ENCODE assay signal across 13 mouse cellular contexts in the genomic region with DNA sequence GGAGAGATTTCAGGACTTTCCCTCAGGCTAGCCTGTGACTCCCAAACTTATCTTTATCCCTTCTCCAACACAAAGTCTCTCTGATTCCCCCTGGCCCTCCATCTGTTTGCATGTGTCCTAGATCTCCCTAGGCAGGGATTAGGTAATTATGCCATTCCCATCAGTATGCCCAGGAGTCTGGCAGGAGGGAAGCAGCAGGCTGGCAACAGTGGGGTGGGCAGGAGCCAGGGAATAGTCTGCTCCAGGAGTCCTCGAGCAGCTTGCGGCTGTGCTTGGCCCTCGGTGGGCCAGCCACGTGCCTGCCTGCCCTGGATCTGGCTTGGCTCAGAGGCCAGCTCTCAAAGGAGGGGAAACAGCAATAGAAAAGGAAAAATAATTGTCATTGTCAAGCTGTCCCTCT. TPM values are rescaled to one million over a fixed set of nuclear protein-coding genes. Genes with fewer than 3 reads are reported as not detected.
A peak's percentile ranks its signal among the peaks of the same experiment; 100 is the strongest.
DNase-seq lines count a peak whose midpoint lies in the region; ATAC-seq and TF ChIP-seq lines count a peak whose summit lies in the region.
"Had no signal": no experiment of that assay in that cellular context is flagged by ENCODE, and none has a peak within 500 bp of the region (broad histone marks: within the 10 kb centered on the region; RNA-seq: fewer than 3 reads in every experiment).

No protein-coding gene starts in this region.

- WGBS in forebrain, embryonic 16.5 days: 22% methylated on average over 4 of the region's 4 CpGs

- no peaks in the 10 kb centered on the region for H3K27me3 ChIP-seq in forebrain, embryonic 16.5 days (replicated peaks; ENCODE audit: control insufficient read depth, insufficient read depth, low read length)
- H3K27me3 ChIP-seq: stomach, embryonic 15.5 days had no signal

- no peaks in the 10 kb centered on the region for H3K9me3 ChIP-seq in forebrain, embryonic 16.5 days (ENCODE audit: control insufficient read depth, low read length)
- H3K9me3 ChIP-seq: stomach, embryonic 15.5 days had no signal

- intact Hi-C loops in gastrocnemius, postnatal 14 days (cut with DNase I; ENCODE audit: low total_unique reads): no loop called here
- intact Hi-C loops in gastrocnemius, postnatal 36 days (cut with DNase I): no loop called here
- intact Hi-C loops in left cerebral cortex, adult 2 months (cut with DNase I): no loop called here

- no peak overlapping the region for H3K4me3 ChIP-seq in forebrain, embryonic 16.5 days (replicated peaks; ENCODE audit: low read length)
- H3K4me3 ChIP-seq in left cerebral cortex, adult 2 months: no peak overlapping the region
- H3K4me3 ChIP-seq: myocyte; stomach, embryonic 15.5 days had no signal

- DNase-seq in gastrocnemius, postnatal 14 days: peak; percentile 10
- no peak for DNase-seq in gastrocnemius, postnatal 36 days
- peak; percentile 13 for DNase-seq in left cerebral cortex, adult 2 months (ENCODE audit: extremely low spot score in 1 of 2, low spot score in 2 of 2)
- DNase-seq in right cerebral cortex, postnatal 10 days (ENCODE audit: low spot score in 2 of 2): peak; percentile 58 to 69
- DNase-seq in lung, postnatal 25 days (ENCODE audit: low spot score): no peak
- no peak for DNase-seq in kidney, postnatal 25 days
- DNase-seq in thymus, postnatal 25 days: no peak

- H3K36me3 ChIP-seq in forebrain, embryonic 16.5 days (ENCODE audit: control insufficient read depth, insufficient read depth): no peaks in the 10 kb centered on the region
- H3K36me3 ChIP-seq: stomach, embryonic 15.5 days had no signal

- H3K4me1 ChIP-seq in forebrain, embryonic 16.5 days (replicated peaks; ENCODE audit: control insufficient read depth, insufficient read depth, low read length): peaks cover 3% of the 10 kb centered on the region; the same call in 1 of the 2 replicates
- H3K4me1 ChIP-seq: stomach, embryonic 15.5 days had no signal

- no peak overlapping the region for H3K27ac ChIP-seq in forebrain, embryonic 16.5 days (ENCODE audit: low read length)
- H3K27ac ChIP-seq in left cerebral cortex, adult 2 months: no peak overlapping the region
- H3K27ac ChIP-seq: kidney, postnatal 0 days; liver, embryonic 14.5 days; stomach, embryonic 15.5 days had no signal

- H3K9ac ChIP-seq in forebrain, embryonic 16.5 days (replicated peaks; ENCODE audit: low read depth, low read length): no peak overlapping the region
- H3K9ac ChIP-seq: liver, embryonic 14.5 days; stomach, embryonic 15.5 days had no signal

- H3K4me2 ChIP-seq in forebrain, embryonic 16.5 days (ENCODE audit: low read length): no peak overlapping the region
- H3K4me2 ChIP-seq: stomach, embryonic 15.5 days had no signal

- peak; percentile 98 for ATAC-seq in forebrain, embryonic 16.5 days

- no peak for TF ChIP-seq CTCF in left cerebral cortex, adult 2 months (IDR thresholded peaks at IDR 0.05)

RNA-seq across cellular contexts. Expression of a gene that starts 16.8 kb away (rescaled TPM):
- total RNA-seq in gastrocnemius, postnatal 14 days (2021): not detected
- total RNA-seq in gastrocnemius, postnatal 36 days (2021): not detected
- 4.2 and 5.4 TPM in 2 replicates for polyA plus RNA-seq in forebrain, embryonic 16.5 days (2015; fragmentation: Nextera tagmentation; extraction: Ambion mirVana)
- total RNA-seq in left cerebral cortex, adult 2 months (2021): under 1 TPM; 0.27 to 0.30 TPM
- total RNA-seq: gastrocnemius, postnatal 4 days had no signal
- polyA plus RNA-seq: kidney, postnatal 0 days; liver, embryonic 14.5 days; myocyte had no signal

RNA-seq across cellular contexts. Expression of a gene that starts 49.0 kb away (rescaled TPM):
- total RNA-seq in gastrocnemius, postnatal 14 days (2021): not detected
- total RNA-seq in gastrocnemius, postnatal 36 days (2021): not detected
- polyA plus RNA-seq in forebrain, embryonic 16.5 days (2015; fragmentation: Nextera tagmentation; extraction: Ambion mirVana): not detected in 2 replicates
- total RNA-seq in left cerebral cortex, adult 2 months (2021): not detected
- total RNA-seq: gastrocnemius, postnatal 4 days had no signal
- polyA plus RNA-seq: kidney, postnatal 0 days; liver, embryonic 14.5 days; myocyte; stomach, embryonic 15.5 days had no signal

RNA-seq across cellular contexts. Expression of a gene that starts 59.5 kb away (rescaled TPM):
- total RNA-seq in gastrocnemius, postnatal 14 days (2021): under 1 TPM; 0.53 to 0.55 TPM
- total RNA-seq in gastrocnemius, postnatal 36 days (2021): under 1 TPM; 0.47 to 0.97 TPM
- polyA plus RNA-seq in forebrain, embryonic 16.5 days (2015; fragmentation: Nextera tagmentation; extraction: Ambion mirVana): not detected in 2 replicates
- 1 to 10 TPM in 1 of 2 experiments, under 1 TPM in 1; 0.96 to 2.2 TPM for total RNA-seq in left cerebral cortex, adult 2 months (2021)
- polyA plus RNA-seq: myocyte had no signal

Comparison
In these comparisons a context has a peak if more than half of its experiments do, and no peak if none do; other contexts are left out.
1. DNase-seq: peak in gastrocnemius, postnatal 14 days (single experiment), left cerebral cortex, adult 2 months (2 of 2) and right cerebral cortex, postnatal 10 days (2 of 2); none in gastrocnemius, postnatal 36 days (0 of 2), lung, postnatal 25 days (single experiment), kidney, postnatal 25 days (0 of 2) and thymus, postnatal 25 days (single experiment).